Mouse (Mus musculus) urinary bladder, postnatal 10 days (tissue): ENCODE results near the gene Smox.
"Not testable (repeated sequence)": the region's sequence is repeated elsewhere in the genome, so short reads cannot be mapped to it uniquely, and the experiment has no call there.

ENCODE experiments used
- DNase-seq: peaks from one replicate; pipeline ENCODE4 v3.0.0; 2022; ENCODE audit warnings: low spot score

The Smox gene

GRCm38 (mm10) chr2:131491196-131491595 is at the start of gene Smox:
Smox (plus strand) TSS chr2:131491496.
- DNase-seq, result no peak

- DNase-seq, result no peak
Observed at GRCm38 (mm10) chr2:131443084-131443890, 48.0 kb upstream of the Smox start.

GRCm38 (mm10) chr2:131443891-131444190 is 47.5 kb upstream of the Smox start:
- no peak for DNase-seq

- DNase-seq, result no peak
Observed at GRCm38 (mm10) chr2:131446416-131446982, 44.8 kb upstream of the Smox start.

GRCm38 (mm10) chr2:131447566-131448330 is 43.5 kb upstream of the Smox start:
- no peak for DNase-seq

- DNase-seq, result no peak
Observed at GRCm38 (mm10) chr2:131448353-131448752, 42.9 kb upstream of the Smox start.

GRCm38 (mm10) chr2:131449720-131450119 is 41.6 kb upstream of the Smox start:
- no peak for DNase-seq

GRCm38 (mm10) chr2:131450491-131450890 is 40.8 kb upstream of the Smox start:
- DNase-seq, result no peak

GRCm38 (mm10) chr2:131457728-131458127 is 33.6 kb upstream of the Smox start:
- no peak for DNase-seq

GRCm38 (mm10) chr2:131460946-131461682 is 30.2 kb upstream of the Smox start:
- DNase-seq, result no peak

- no peak for DNase-seq
Observed at GRCm38 (mm10) chr2:131462991-131463390, 28.3 kb upstream of the Smox start.

- DNase-seq, result no peak
Observed at GRCm38 (mm10) chr2:131464147-131464546, 27.1 kb upstream of the Smox start.

GRCm38 (mm10) chr2:131466732-131467131 is 24.6 kb upstream of the Smox start:
- no peak for DNase-seq

GRCm38 (mm10) chr2:131469916-131470315 is 21.4 kb upstream of the Smox start:
- no peak for DNase-seq

GRCm38 (mm10) chr2:131473749-131474148 is 17.5 kb upstream of the Smox start:
- no peak for DNase-seq

- not testable (repeated sequence) for DNase-seq
Observed at GRCm38 (mm10) chr2:131477105-131477504, 14.2 kb upstream of the Smox start.

- DNase-seq, result no peak
Observed at GRCm38 (mm10) chr2:131477917-131478316, 13.4 kb upstream of the Smox start.

GRCm38 (mm10) chr2:131478349-131478748 is 12.9 kb upstream of the Smox start:
- no peak for DNase-seq

- no peak for DNase-seq
Observed at GRCm38 (mm10) chr2:131478916-131479315, 12.4 kb upstream of the Smox start.

GRCm38 (mm10) chr2:131481733-131482132 is 9.6 kb upstream of the Smox start:
- no peak for DNase-seq

GRCm38 (mm10) chr2:131482478-131482877 is 8.8 kb upstream of the Smox start:
- no peak for DNase-seq

GRCm38 (mm10) chr2:131483562-131483961 is 7.7 kb upstream of the Smox start:
- no peak for DNase-seq
